ENCODE assay signal across 37 mouse cellular contexts in the genomic region with DNA sequence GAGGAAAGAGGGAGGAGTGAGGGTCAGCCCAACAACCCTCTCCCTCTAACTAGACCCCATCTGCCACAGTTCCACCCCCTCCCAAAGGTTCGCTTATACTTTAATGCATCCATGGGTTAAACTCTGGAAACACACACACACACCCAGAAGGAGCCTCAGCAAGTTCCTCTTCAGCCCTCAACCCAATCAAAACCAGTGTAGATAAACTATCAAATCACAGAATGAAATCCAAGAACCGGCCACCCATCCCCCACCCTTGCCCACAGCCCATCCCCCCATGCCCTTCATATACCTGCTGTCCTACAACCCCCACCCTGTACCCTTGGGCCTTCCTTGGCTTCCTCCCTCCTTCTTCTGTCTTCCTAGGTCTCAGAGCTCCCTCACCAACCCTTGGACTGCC. TPM values are rescaled to one million over a fixed set of nuclear protein-coding genes. Genes with fewer than 3 reads are reported as not detected.
"Had no signal": no experiment of that assay in that cellular context is flagged by ENCODE, and none has a peak within 500 bp of the region (broad histone marks: within the 10 kb centered on the region; RNA-seq: fewer than 3 reads in every experiment).

No protein-coding gene starts in this region.

- H3K4me3 ChIP-seq: heart, embryonic 10.5 days; heart, embryonic 12.5 days; heart, embryonic 13.5 days; heart, embryonic 15.5 days; hindbrain, embryonic 10.5 days; hindbrain, embryonic 12.5 days; hindbrain, embryonic 13.5 days; hindbrain, embryonic 15.5 days; intestine, embryonic 15.5 days; kidney, embryonic 15.5 days; layer of hippocampus, adult 2 months; left cerebral cortex, adult 2 months had no signal

- H3K4me1 ChIP-seq: heart, embryonic 12.5 days; heart, embryonic 13.5 days; heart, embryonic 15.5 days; hindbrain, embryonic 10.5 days; hindbrain, embryonic 12.5 days; hindbrain, embryonic 13.5 days; hindbrain, embryonic 15.5 days; intestine, embryonic 15.5 days; kidney, embryonic 15.5 days had no signal

- H3K9me3 ChIP-seq: heart, embryonic 12.5 days; heart, embryonic 15.5 days; hindbrain, embryonic 15.5 days; intestine, embryonic 15.5 days had no signal

- H3K36me3 ChIP-seq: heart, embryonic 10.5 days; heart, embryonic 12.5 days; heart, embryonic 13.5 days; heart, embryonic 15.5 days; hindbrain, embryonic 10.5 days; hindbrain, embryonic 12.5 days; hindbrain, embryonic 13.5 days; hindbrain, embryonic 15.5 days; intestine, embryonic 15.5 days; kidney, embryonic 15.5 days had no signal

- H3K9ac ChIP-seq: heart, embryonic 12.5 days; heart, embryonic 13.5 days; heart, embryonic 15.5 days; hindbrain, embryonic 12.5 days; hindbrain, embryonic 13.5 days; hindbrain, embryonic 14.5 days; hindbrain, embryonic 15.5 days; intestine, embryonic 15.5 days; kidney, embryonic 15.5 days had no signal

- H3K4me2 ChIP-seq: heart, embryonic 11.5 days; heart, embryonic 12.5 days; heart, embryonic 13.5 days; heart, embryonic 15.5 days; hindbrain, embryonic 12.5 days; hindbrain, embryonic 13.5 days; hindbrain, embryonic 14.5 days; hindbrain, embryonic 15.5 days; intestine, embryonic 15.5 days; kidney, embryonic 15.5 days had no signal

- H3K27ac ChIP-seq: heart, embryonic 10.5 days; heart, embryonic 13.5 days; heart, embryonic 15.5 days; hindbrain, embryonic 10.5 days; hindbrain, embryonic 12.5 days; hindbrain, embryonic 13.5 days; hindbrain, embryonic 14.5 days; hindbrain, embryonic 15.5 days; hindbrain, postnatal 0 days; intestine, embryonic 15.5 days; kidney, embryonic 15.5 days; kidney, postnatal 0 days; layer of hippocampus, adult 2 months; left cerebral cortex, adult 2 months had no signal

- H3K27me3 ChIP-seq: heart, embryonic 15.5 days; hindbrain, embryonic 12.5 days; hindbrain, embryonic 13.5 days; hindbrain, embryonic 15.5 days; intestine, embryonic 15.5 days; kidney, embryonic 15.5 days had no signal

- DNase-seq: heart, postnatal 10 days; heart, postnatal 14 days; heart, postnatal 36 days; heart, postnatal 4 days; kidney, adult 11 months; kidney, adult 18-20 months; kidney, adult 2 months; kidney, adult 8-10 months; kidney, adult 9 months; kidney, postnatal 10 days; kidney, postnatal 14 days; kidney, postnatal 25 days; kidney, postnatal 36 days; kidney, postnatal 4 days; layer of hippocampus, adult 9-11 months; layer of hippocampus, postnatal 36 days had no signal

- ATAC-seq: hindbrain, embryonic 16.5 days; hindbrain, postnatal 0 days; inflammation-experienced regulatory T-cells, adult 6 months; intestine, embryonic 15.5 days; intestine, embryonic 16.5 days; intestine, postnatal 0 days had no signal

RNA-seq across cellular contexts. Expression of a gene that starts 35.4 kb away (rescaled TPM):
- total RNA-seq: hematopoietic stem cell, adult 5-6 weeks had no signal
- polyA plus RNA-seq: inflammation-experienced regulatory T-cells, adult 6 months had no signal
